Mouse (Mus musculus) midbrain, postnatal 0 days (tissue): ENCODE results near the gene Mcur1. TPM values are rescaled to one million over a fixed set of nuclear protein-coding genes. Genes with fewer than 3 reads are reported as not detected.
A peak's percentile ranks its signal among the peaks of the same experiment; 100 is the strongest.

Experiments used
- ATAC-seq: fragments of 200-750 bp; cut with Nextera tagmentation; 2 replicates; pipeline ENCODE4 v1.8.0; 2017; ENCODE audit warnings: moderate number of reproducible peaks, mild to moderate bottlenecking, moderate TSS enrichment, moderate library complexity; ENCODE audit not compliant: low FRiP score
- DNase-seq: peaks from one replicate; pipeline ENCODE4 v3.0.0-alpha.2; 2015; ENCODE audit warnings: low spot score
- H3K27ac ChIP-seq: fragments of 300-500 bp; sonication (generic); 2 replicates; pipeline ENCODE4 v1.5.1; 2014; ENCODE audit warnings: low read depth, mild to moderate bottlenecking, low read length, mixed read lengths
- H3K27me3 ChIP-seq: fragments of 300-500 bp; sonication (generic); 2 replicates; pipeline ENCODE4 v1.6.1; 2014; ENCODE audit warnings: low read length, control low read depth, mixed read lengths; ENCODE audit not compliant: insufficient read depth
- H3K36me3 ChIP-seq: fragments of 300-500 bp; sonication (generic); 2 replicates; pipeline ENCODE4 v1.6.1; 2014; ENCODE audit warnings: low read length, control low read depth, mixed read lengths; ENCODE audit not compliant: insufficient read depth
- H3K4me1 ChIP-seq: fragments of 300-500 bp; sonication (generic); 2 replicates; pipeline ENCODE4 v1.6.1; 2014; ENCODE audit warnings: mild to moderate bottlenecking, control low read depth, antibody characterized with exemption, low read length, mixed read lengths; ENCODE audit not compliant: insufficient read depth
- H3K4me2 ChIP-seq: fragments of 300-500 bp; sonication (generic); 2 replicates; pipeline ENCODE4 v1.6.1; 2014; ENCODE audit warnings: low read depth, mild to moderate bottlenecking, low read length, mixed read lengths; ENCODE audit not compliant: poor library complexity, severe bottlenecking
- H3K4me3 ChIP-seq: fragments of 300-500 bp; sonication (generic); 2 replicates; pipeline ENCODE4 v1.5.1; 2014; ENCODE audit warnings: low read depth, mild to moderate bottlenecking, low read length, moderate library complexity
- H3K9ac ChIP-seq: fragments of 300-500 bp; sonication (generic); replicated peaks from 2 replicates; pipeline ENCODE4 v1.6.1; 2014; ENCODE audit warnings: mild to moderate bottlenecking, low read length, moderate library complexity, mixed read lengths; ENCODE audit not compliant: poor library complexity, severe bottlenecking
- H3K9me3 ChIP-seq: fragments of 300-500 bp; sonication (generic); 2 replicates; pipeline ENCODE4 v1.6.1; 2016; ENCODE audit warnings: low read length, control low read depth
- CTCF ChIP-seq: IDR thresholded peaks from 2 replicates; pipeline ENCODE4 v1.5.1; 2016; ENCODE audit warnings: antibody characterized with exemption, mild to moderate bottlenecking
- WGBS: fragments of 180-500 bp; shearing (Covaris S2); extraction: QIAGEN DNeasy Blood & Tissue Kit; methylation state at CpG from one replicate; pipeline ENCODE4 v1.1.7; 2014; 5-methylcytosine and 5-hydroxymethylcytosine counted together
- polyA plus RNA-seq: library from polyadenylated mRNA; unstranded; fragments of >200 nt; fragmentation: Nextera tagmentation; extraction: Ambion mirVana; gene quantifications from 2 replicates; pipeline ENCODE4 v1.2.1, GENCODE M21; 2015
- total RNA-seq: library from RNA; depleted of rRNA; stranded (reverse); fragments of >200 nt; gene quantifications from 2 replicates; pipeline ENCODE4 v1.2.3, GENCODE M21; 2014

Mcur1 gene
- total and polyA plus RNA-seq, 2 experiments from 2014 or later: 7.0 to 9.9 TPM

DNA sequence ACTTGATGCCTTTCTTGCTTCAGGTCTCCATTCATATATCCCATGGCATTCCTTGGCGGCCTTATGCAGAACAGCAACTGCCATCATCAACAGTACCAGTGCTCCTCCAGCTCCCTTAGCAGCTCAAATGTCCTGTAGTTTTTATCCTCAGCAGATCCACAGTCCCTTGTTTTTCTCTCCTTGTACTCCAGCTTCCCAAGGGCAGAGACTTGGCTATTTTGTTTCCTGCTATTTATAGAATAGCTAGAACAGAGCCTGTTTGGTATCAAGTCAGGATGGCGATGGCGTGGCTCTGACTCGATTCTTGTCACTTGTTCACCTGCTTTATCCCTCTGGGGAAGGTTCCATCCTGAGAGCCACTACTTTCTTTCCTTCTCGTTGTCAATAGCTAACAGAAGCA, 38.1 kb downstream of the Mcur1 start:
- Histone ChIP-seq H3K4me2 (no peak overlapping the region), H3K4me1 (peaks cover 21% of the 10 kb centered on the region; the same call in 1 of the 2 replicates), H3K4me3 (no peak overlapping the region), H3K9me3 (no peaks in the 10 kb centered on the region), H3K36me3 (no peaks in the 10 kb centered on the region), H3K9ac (no peak overlapping the region), H3K27me3 (no peaks in the 10 kb centered on the region), H3K27ac (no peak overlapping the region)
- 87% methylated on average over 5 of the region's 5 CpGs for WGBS
- DNase-seq: no peak
- ATAC-seq: no peak
- no peak for TF ChIP-seq CTCF

- Histone ChIP-seq H3K36me3 (no peaks in the 10 kb centered on the region), H3K9me3 (no peaks in the 10 kb centered on the region), H3K9ac (no peak overlapping the region), H3K4me2 (no peak overlapping the region), H3K4me3 (no peak overlapping the region), H3K27ac (no peak overlapping the region), H3K27me3 (no peaks in the 10 kb centered on the region), H3K4me1 (peaks cover 5% of the 10 kb centered on the region; the same call in 1 of the 2 replicates)
- DNase-seq: no peak
- ATAC-seq: no peak
- WGBS: 73% methylated on average over 6 of the region's 6 CpGs
- TF ChIP-seq CTCF: no peak
These were observed 40.7 kb downstream of the Mcur1 start for GRCm38 (mm10) chr13:43519251-43519650.

GRCm38 (mm10) chr13:43517371-43517770, 42.6 kb downstream of the Mcur1 start:
- no peak for ATAC-seq
- Histone ChIP-seq H3K27me3 (no peaks in the 10 kb centered on the region), H3K4me2 (no peak overlapping the region), H3K9me3 (no peaks in the 10 kb centered on the region), H3K4me1 (0 out of 2 replicates have a peak, but pooled peaks cover 3% of the 10 kb centered on the region), H3K4me3 (no peak overlapping the region), H3K27ac (no peak overlapping the region), H3K36me3 (no peaks in the 10 kb centered on the region), H3K9ac (no peak overlapping the region)
- no peak for TF ChIP-seq CTCF
- DNase-seq: no peak
- WGBS: 73% methylated on average over 8 of the region's 8 CpGs

DNA sequence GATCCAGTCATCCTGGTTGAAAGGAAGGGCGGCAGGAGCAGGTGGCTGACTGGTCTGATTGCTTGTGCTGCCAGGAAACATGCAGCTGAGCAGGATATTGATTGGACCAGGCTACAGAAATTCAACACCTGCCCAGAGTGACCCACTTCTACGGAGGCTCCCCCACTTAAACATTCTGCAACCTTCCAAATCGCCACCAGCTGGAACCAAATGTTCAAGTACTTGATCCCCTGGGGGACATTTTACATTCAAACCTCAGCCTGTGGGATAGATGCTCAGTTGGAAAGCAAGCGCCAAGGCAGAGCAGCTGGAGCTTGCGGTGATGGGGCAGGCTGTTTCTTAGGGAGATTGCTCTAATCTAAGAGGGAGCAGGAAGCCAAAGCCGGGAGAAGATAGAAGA, 43.1 kb downstream of the Mcur1 start:
- H3K27ac ChIP-seq: no peak overlapping the region
- DNase-seq: peak; percentile 59
- H3K27me3 ChIP-seq: no peaks in the 10 kb centered on the region
- TF ChIP-seq CTCF: no peak
- H3K36me3 ChIP-seq: no peaks in the 10 kb centered on the region
- H3K4me1 ChIP-seq: 0 out of 2 replicates have a peak, but pooled peaks cover 3% of the 10 kb centered on the region
- 47% methylated on average over 6 of the region's 6 CpGs for WGBS
- no peak overlapping the region for H3K4me3 ChIP-seq
- H3K4me2 ChIP-seq: no peak overlapping the region
- H3K9ac ChIP-seq: no peak overlapping the region
- no peaks in the 10 kb centered on the region for H3K9me3 ChIP-seq
- ATAC-seq: no peak

GRCm38 (mm10) chr13:43516119-43516518, 43.9 kb downstream of the Mcur1 start:
- Histone ChIP-seq H3K9ac (no peak overlapping the region), H3K4me3 (no peak overlapping the region), H3K4me1 (0 out of 2 replicates have a peak, but pooled peaks cover 3% of the 10 kb centered on the region), H3K27me3 (no peaks in the 10 kb centered on the region), H3K36me3 (no peaks in the 10 kb centered on the region), H3K9me3 (no peaks in the 10 kb centered on the region), H3K4me2 (no peak overlapping the region), H3K27ac (no peak overlapping the region)
- TF ChIP-seq CTCF: no peak
- ATAC-seq (no peak), DNase-seq (no peak)
- 94% methylated on average over 5 of the region's 5 CpGs for WGBS

DNA sequence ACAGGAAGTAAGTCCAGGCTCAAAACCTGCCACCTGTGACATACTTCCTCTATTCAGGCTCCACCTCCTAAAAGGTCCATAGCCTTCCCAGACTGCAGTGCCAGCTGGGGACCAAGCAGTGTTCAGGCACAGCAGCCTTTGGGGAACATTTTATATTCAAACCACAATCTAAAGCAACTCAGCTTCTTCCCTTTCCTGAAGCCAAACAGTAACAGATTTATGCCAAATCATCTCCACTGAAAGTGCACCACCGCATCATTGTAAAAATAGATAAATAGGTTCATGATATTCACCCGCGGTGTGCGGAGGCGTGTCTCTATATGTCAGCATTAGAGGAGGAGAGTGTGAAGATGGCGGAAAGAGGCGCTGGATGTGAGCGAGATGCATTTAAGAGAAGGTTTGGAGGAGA, 45.0 kb downstream of the Mcur1 start:
- Histone ChIP-seq H3K4me1 (0 out of 2 replicates have a peak, but pooled peaks cover 3% of the 10 kb centered on the region), H3K27me3 (no peaks in the 10 kb centered on the region), H3K27ac (no peak overlapping the region), H3K4me3 (no peak overlapping the region), H3K36me3 (no peaks in the 10 kb centered on the region), H3K9me3 (no peaks in the 10 kb centered on the region), H3K9ac (no peak overlapping the region), H3K4me2 (no peak overlapping the region)
- 87% methylated on average over 8 of the region's 8 CpGs for WGBS
- ATAC-seq: no peak
- no peak for TF ChIP-seq CTCF
- no peak for DNase-seq
